Mouse (Mus musculus) mammary gland, adult 2 months (tissue): ENCODE data around the gene Kcnma1. TPM values are rescaled to one million over a fixed set of nuclear protein-coding genes. Genes with fewer than 3 reads are reported as not detected.

Experiments
- polyA plus RNA-seq: library from polyadenylated mRNA; depleted of rRNA; stranded (reverse); fragments of >200 nt; gene quantifications from 2 replicates; pipeline ENCODE4 v1.2.3, GENCODE M21; 2012; ENCODE audit warnings: low replicate concordance; rRNA removed

Kcnma1 gene
- 1.8 and 6.0 TPM in 2 replicates for polyA plus RNA-seq

DNA sequence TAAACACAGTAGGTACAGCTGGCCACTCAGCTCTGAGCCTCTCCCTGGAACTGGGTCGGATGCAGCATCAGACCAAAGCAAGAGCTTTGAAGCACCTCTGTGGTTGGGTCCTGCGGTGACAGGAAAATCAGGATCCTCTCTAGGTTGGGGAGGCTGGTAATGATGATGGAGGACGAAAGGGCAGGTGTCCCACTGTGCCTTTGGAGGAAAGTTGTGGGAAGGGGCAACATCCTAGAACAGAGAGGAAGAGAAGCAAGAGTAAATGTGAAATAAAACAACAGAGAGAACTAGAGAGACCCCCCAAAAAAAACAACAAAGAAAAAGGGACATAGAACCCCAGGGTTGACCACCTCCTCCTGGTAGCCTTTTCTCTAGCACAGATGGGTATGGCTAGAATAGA, at the start of gene Kcnma1:
Gene Kcnma1, minus strand, starts transcription at position 101 of the 400 bp plus-strand sequence.

Other genes starting within 250 kb of the Kcnma1 start
- 29.2 and 30.6 TPM in 2 replicates for gene Dlg5, start 231.4 kb upstream of the Kcnma1 start, polyA plus RNA-seq